Mouse (Mus musculus): ENCODE data around the gene Dlx5. TPM values are rescaled to one million over a fixed set of nuclear protein-coding genes. Genes with fewer than 3 reads are reported as not detected.

The Dlx5 gene
- total RNA-seq, 1 experiment from 2014 or later = not detected

Other genes starting within 250 kb of the Dlx5 start
- not detected in 2 replicates for gene Dlx6, start 18.8 kb downstream of the Dlx5 start, total RNA-seq (2017)
- 4.6 and 7.7 TPM in 2 replicates for gene Sdhaf3, start 73.9 kb upstream of the Dlx5 start, total RNA-seq (2017)

Measured in common myeloid progenitor, adult 5-6 weeks (primary cell).